Mouse (Mus musculus): ENCODE data around the gene Cacna1d. TPM values are rescaled to one million over a fixed set of nuclear protein-coding genes. Genes with fewer than 3 reads are reported as not detected.

The Cacna1d gene
- total and polyA plus RNA-seq, 3 experiments = 0.04 to 0.30 (median 0.22) TPM

- TF ChIP-seq POLR2AphosphoS5 (IDR thresholded peaks at IDR 0.05; ENCODE audit: insufficient replicate concordance, low read depth, low read length) (no peak), TAL1 (conservative IDR thresholded peaks at IDR 0.05; ENCODE audit: low read depth, low read length) (no peak), GATA1 (IDR thresholded peaks at IDR 0.05; ENCODE audit: borderline replicate concordance, low read length) (no peak), GATA2 (IDR thresholded peaks at IDR 0.05; ENCODE audit: borderline replicate concordance, low read depth, low read length) (no peak), CTCF (IDR thresholded peaks at IDR 0.05; ENCODE audit: low read depth, low read length) (no peak)
- H3K36me3 ChIP-seq (replicated peaks) = no peaks in the 10 kb centered on the region
- ATAC-seq (ENCODE audit: extremely low read depth, insufficient number of reproducible peaks, low FRiP score, poor library complexity, severe bottlenecking) = no peak
- DNase-seq (ENCODE audit: low spot score) = no peak
- no peaks in the 10 kb centered on the region for H3K27me3 ChIP-seq (ENCODE audit: insufficient read depth, low read length)
- H3K4me1 ChIP-seq (ENCODE audit: insufficient read depth, low read depth, low read length) = no peaks in the 10 kb centered on the region
- no peaks in the 10 kb centered on the region for H3K9me3 ChIP-seq (replicated peaks)
- no peak overlapping the region for H3K4me3 ChIP-seq (ENCODE audit: low read depth, low read length)
Measured at GRCm38 (mm10) chr14:30017794-30018462, 473.3 kb downstream of the Cacna1d start.

- H3K36me3 ChIP-seq (replicated peaks) = no peaks in the 10 kb centered on the region
- DNase-seq (ENCODE audit: low spot score) (no peak), ATAC-seq (ENCODE audit: extremely low read depth, insufficient number of reproducible peaks, low FRiP score, poor library complexity, severe bottlenecking) (no peak)
- H3K4me3 ChIP-seq (ENCODE audit: low read depth, low read length) = no peak overlapping the region
- H3K9me3 ChIP-seq (replicated peaks) = no peaks in the 10 kb centered on the region
- H3K4me1 ChIP-seq (ENCODE audit: insufficient read depth, low read depth, low read length) = no peaks in the 10 kb centered on the region
- H3K27me3 ChIP-seq (ENCODE audit: insufficient read depth, low read length) = no peaks in the 10 kb centered on the region
- TF ChIP-seq CTCF (IDR thresholded peaks at IDR 0.05; ENCODE audit: low read depth, low read length) (no peak), GATA1 (IDR thresholded peaks at IDR 0.05; ENCODE audit: borderline replicate concordance, low read length) (no peak), GATA2 (IDR thresholded peaks at IDR 0.05; ENCODE audit: borderline replicate concordance, low read depth, low read length) (no peak), POLR2AphosphoS5 (IDR thresholded peaks at IDR 0.05; ENCODE audit: insufficient replicate concordance, low read depth, low read length) (no peak), TAL1 (conservative IDR thresholded peaks at IDR 0.05; ENCODE audit: low read depth, low read length) (no peak)
Measured at GRCm38 (mm10) chr14:30016666-30017065, 474.6 kb downstream of the Cacna1d start.

GRCm38 (mm10) chr14:30015008-30015407 lies 476.2 kb downstream of the Cacna1d start:
- no peak overlapping the region for H3K4me3 ChIP-seq (ENCODE audit: low read depth, low read length)
- no peak for ATAC-seq (ENCODE audit: extremely low read depth, insufficient number of reproducible peaks, low FRiP score, poor library complexity, severe bottlenecking)

GRCm38 (mm10) chr14:30014487-30014886 lies 476.8 kb downstream of the Cacna1d start:
- H3K27me3 ChIP-seq (ENCODE audit: insufficient read depth, low read length) = peaks cover 10% of the 10 kb centered on the region; the same call in 1 of the 2 replicates
- no peaks in the 10 kb centered on the region for H3K36me3 ChIP-seq (replicated peaks)
- no peak for TF ChIP-seq TAL1 (conservative IDR thresholded peaks at IDR 0.05; ENCODE audit: low read depth, low read length)
- no peak for TF ChIP-seq GATA2 (IDR thresholded peaks at IDR 0.05; ENCODE audit: borderline replicate concordance, low read depth, low read length)
- TF ChIP-seq CTCF (IDR thresholded peaks at IDR 0.05; ENCODE audit: low read depth, low read length) = no peak
- TF ChIP-seq POLR2AphosphoS5 (IDR thresholded peaks at IDR 0.05; ENCODE audit: insufficient replicate concordance, low read depth, low read length) = no peak
- no peak for TF ChIP-seq GATA1 (IDR thresholded peaks at IDR 0.05; ENCODE audit: borderline replicate concordance, low read length)
- H3K9me3 ChIP-seq (replicated peaks) = no peaks in the 10 kb centered on the region
- H3K4me3 ChIP-seq (ENCODE audit: low read depth, low read length) = no peak overlapping the region
- ATAC-seq (ENCODE audit: extremely low read depth, insufficient number of reproducible peaks, low FRiP score, poor library complexity, severe bottlenecking) (no peak), DNase-seq (ENCODE audit: low spot score) (no peak)
- H3K4me1 ChIP-seq (ENCODE audit: insufficient read depth, low read depth, low read length) = no peaks in the 10 kb centered on the region

More at GRCm38 (mm10) chr14:30015008-30015407, 476.2 kb downstream of the Cacna1d start:
- Histone ChIP-seq H3K4me1 (ENCODE audit: insufficient read depth, low read depth, low read length) (no peaks in the 10 kb centered on the region), H3K9me3 (replicated peaks) (no peaks in the 10 kb centered on the region), H3K27me3 (ENCODE audit: insufficient read depth, low read length) (peaks cover 8% of the 10 kb centered on the region; the same call in 1 of the 2 replicates), H3K36me3 (replicated peaks) (no peaks in the 10 kb centered on the region)
- no peak for DNase-seq (ENCODE audit: low spot score)
- TF ChIP-seq GATA2 (IDR thresholded peaks at IDR 0.05; ENCODE audit: borderline replicate concordance, low read depth, low read length) = no peak
- no peak for TF ChIP-seq POLR2AphosphoS5 (IDR thresholded peaks at IDR 0.05; ENCODE audit: insufficient replicate concordance, low read depth, low read length)

- H3K27me3 ChIP-seq (ENCODE audit: insufficient read depth, low read length) = peaks cover 10% of the 10 kb centered on the region; the same call in 1 of the 2 replicates
- ATAC-seq (ENCODE audit: extremely low read depth, insufficient number of reproducible peaks, low FRiP score, poor library complexity, severe bottlenecking) (no peak), DNase-seq (ENCODE audit: low spot score) (no peak)
- H3K4me3 ChIP-seq (ENCODE audit: low read depth, low read length) = no peak overlapping the region
- no peaks in the 10 kb centered on the region for H3K4me1 ChIP-seq (ENCODE audit: insufficient read depth, low read depth, low read length)
- TF ChIP-seq POLR2AphosphoS5 (IDR thresholded peaks at IDR 0.05; ENCODE audit: insufficient replicate concordance, low read depth, low read length) (no peak), GATA1 (IDR thresholded peaks at IDR 0.05; ENCODE audit: borderline replicate concordance, low read length) (no peak), CTCF (IDR thresholded peaks at IDR 0.05; ENCODE audit: low read depth, low read length) (no peak), GATA2 (IDR thresholded peaks at IDR 0.05; ENCODE audit: borderline replicate concordance, low read depth, low read length) (no peak), TAL1 (conservative IDR thresholded peaks at IDR 0.05; ENCODE audit: low read depth, low read length) (no peak)
- H3K9me3 ChIP-seq (replicated peaks) = no peaks in the 10 kb centered on the region
- H3K36me3 ChIP-seq (replicated peaks) = no peaks in the 10 kb centered on the region
Measured at GRCm38 (mm10) chr14:30011886-30012560, 479.2 kb downstream of the Cacna1d start.

GRCm38 (mm10) chr14:30009864-30010560 lies 481.2 kb downstream of the Cacna1d start:
- TF ChIP-seq POLR2AphosphoS5 (IDR thresholded peaks at IDR 0.05; ENCODE audit: insufficient replicate concordance, low read depth, low read length) (no peak), GATA1 (IDR thresholded peaks at IDR 0.05; ENCODE audit: borderline replicate concordance, low read length) (no peak), TAL1 (conservative IDR thresholded peaks at IDR 0.05; ENCODE audit: low read depth, low read length) (no peak), GATA2 (IDR thresholded peaks at IDR 0.05; ENCODE audit: borderline replicate concordance, low read depth, low read length) (no peak), CTCF (IDR thresholded peaks at IDR 0.05; ENCODE audit: low read depth, low read length) (no peak)
- no peaks in the 10 kb centered on the region for H3K9me3 ChIP-seq (replicated peaks)
- DNase-seq (ENCODE audit: low spot score) (no peak), ATAC-seq (ENCODE audit: extremely low read depth, insufficient number of reproducible peaks, low FRiP score, poor library complexity, severe bottlenecking) (no peak)
- no peak overlapping the region for H3K4me3 ChIP-seq (ENCODE audit: low read depth, low read length)
- no peaks in the 10 kb centered on the region for H3K4me1 ChIP-seq (ENCODE audit: insufficient read depth, low read depth, low read length)
- peaks cover 10% of the 10 kb centered on the region for H3K27me3 ChIP-seq (ENCODE audit: insufficient read depth, low read length)
- no peaks in the 10 kb centered on the region for H3K36me3 ChIP-seq (replicated peaks)

Data from G1E (cell line).